Comparison of ENCODE assay signal across 15 mouse cellular contexts in genomic region chr16:20712190-20712589, GRCm38 (mm10). TPM values are rescaled to one million over a fixed set of nuclear protein-coding genes. Genes with fewer than 3 reads are reported as not detected.
"Had no signal": no experiment of that assay in that cellular context is flagged by ENCODE, and none has a peak within 500 bp of the region (broad histone marks: within the 10 kb centered on the region; RNA-seq: fewer than 3 reads in every experiment).

No protein-coding gene starts in this region.

- H3K27me3 ChIP-seq: kidney, embryonic 15.5 days; limb, embryonic 13.5 days; midbrain, embryonic 12.5 days; neural tube, embryonic 13.5 days; stomach, embryonic 15.5 days had no signal

- H3K27ac ChIP-seq: kidney, embryonic 15.5 days; limb, embryonic 13.5 days; midbrain, embryonic 12.5 days; neural tube, embryonic 13.5 days; stomach, embryonic 15.5 days had no signal

- H3K4me2 ChIP-seq: kidney, embryonic 15.5 days; limb, embryonic 13.5 days; midbrain, embryonic 12.5 days; neural tube, embryonic 13.5 days; stomach, embryonic 15.5 days had no signal

- H3K9ac ChIP-seq: kidney, embryonic 15.5 days; limb, embryonic 13.5 days; midbrain, embryonic 12.5 days; neural tube, embryonic 13.5 days; stomach, embryonic 15.5 days had no signal

- DNase-seq: kidney, adult 2 months; kidney, postnatal 14 days; layer of hippocampus, adult 9-11 months; lung, adult 18-20 months; lung, postnatal 4 days; right cerebral cortex, postnatal 14 days; thymus, adult 2 months; thymus, postnatal 25 days had no signal

- ATAC-seq: midbrain, embryonic 16.5 days had no signal

- H3K4me3 ChIP-seq: kidney, embryonic 15.5 days; limb, embryonic 13.5 days; midbrain, embryonic 12.5 days; neural tube, embryonic 13.5 days; stomach, embryonic 15.5 days had no signal

- H3K9me3 ChIP-seq: kidney, embryonic 15.5 days; limb, embryonic 13.5 days; midbrain, embryonic 12.5 days; neural tube, embryonic 13.5 days; stomach, embryonic 15.5 days had no signal

RNA-seq across cellular contexts. Expression of gene Chrd, which starts 20.7 kb away (rescaled TPM):
- total RNA-seq: megakaryocyte-erythroid progenitor cell, adult 5-6 weeks had no signal

RNA-seq across cellular contexts. Expression of gene Thpo, which starts 22.1 kb away (rescaled TPM):
- total RNA-seq: megakaryocyte-erythroid progenitor cell, adult 5-6 weeks had no signal
